Mouse (Mus musculus) CH12.LX (cell line): ENCODE data around the gene Hist1h3f. TPM values are rescaled to one million over a fixed set of nuclear protein-coding genes. Genes with fewer than 3 reads are reported as not detected.

Experiments used
- DNase-seq: peaks from one replicate; pipeline ENCODE4 v3.0.0-alpha.2; 2013; ENCODE audit errors: extremely low read depth
- H3K27ac ChIP-seq: 2 replicates; pipeline ENCODE4 v1.5.1; 2012; ENCODE audit warnings: low read depth, mild to moderate bottlenecking, control low read depth, moderate library complexity; ENCODE audit not compliant: insufficient read depth
- H3K27me3 ChIP-seq: replicated peaks from 2 replicates; pipeline ENCODE3; 2012; ENCODE audit warnings: inconsistent platforms
- H3K36me3 ChIP-seq, 2 experiments: replicated peaks in 1 of 2; 2 replicates each; pipeline versions ENCODE3 to v1.6.1; 2012; ENCODE audit warnings: inconsistent platforms in 1 of 2, low read length in 1 of 2, mild to moderate bottlenecking in 1 of 2, mixed read lengths in 1 of 2, moderate library complexity in 1 of 2; ENCODE audit not compliant: control insufficient read depth in 1 of 2, insufficient read depth in 1 of 2
- H3K4me1 ChIP-seq, 2 experiments: 2 replicates each; pipeline ENCODE4 v1.6.1; 2012; ENCODE audit warnings: inconsistent platforms in 1 of 2, moderate library complexity in 1 of 2; ENCODE audit not compliant: insufficient read depth in 2 of 2, control insufficient read depth in 1 of 2
- H3K4me2 ChIP-seq: 2 replicates; pipeline ENCODE4 v1.6.1; 2012; ENCODE audit warnings: low read depth, mild to moderate bottlenecking, control low read depth; ENCODE audit not compliant: poor library complexity, insufficient read depth, severe bottlenecking
- H3K4me3 ChIP-seq, 3 experiments: fragments of 150-350 bp in 1 of 3; sonication (generic) in 1 of 3; replicated peaks in 1 of 3; 2 replicates each; pipeline versions ENCODE3 to v1.5.1; 2011 to 2012; ENCODE audit warnings: low read depth in 2 of 3, low read length in 2 of 3, mild to moderate bottlenecking in 2 of 3, moderate library complexity in 2 of 3, control low read depth in 1 of 3, improper control_type of control experiment in 1 of 3, inconsistent platforms in 1 of 3, mixed read lengths in 1 of 3; ENCODE audit not compliant: poor library complexity in 1 of 3
- H3K79me2 ChIP-seq: replicated peaks from 2 replicates; pipeline ENCODE4 v1.6.1; 2012; ENCODE audit warnings: mild to moderate bottlenecking, moderate library complexity; ENCODE audit not compliant: control insufficient read depth, poor library complexity, insufficient read depth, severe bottlenecking; ENCODE audit errors: extremely low read depth
- H3K9ac ChIP-seq: 2 replicates; pipeline ENCODE4 v1.6.1; 2012; ENCODE audit warnings: low read depth, mild to moderate bottlenecking, control low read depth, moderate library complexity; ENCODE audit not compliant: insufficient read depth
- H3K9me3 ChIP-seq: replicated peaks from 2 replicates; pipeline ENCODE3; 2012; ENCODE audit warnings: low read length, inconsistent platforms, mixed read lengths
- CHD1 ChIP-seq: IDR thresholded peaks from 2 replicates; pipeline ENCODE4 v1.6.1; 2012; ENCODE audit warnings: low read depth, low read length, improper control_type of control experiment, inconsistent platforms
- CTCF ChIP-seq, 2 experiments: IDR thresholded peaks in 1 of 2; conservative IDR thresholded peaks in 1 of 2; 2 replicates each; pipeline ENCODE4 v1.5.1; 2011 to 2012; ENCODE audit warnings: low read depth in 2 of 2, low read length in 2 of 2, improper control_type of control experiment in 1 of 2, inconsistent platforms in 1 of 2, mild to moderate bottlenecking in 1 of 2, moderate library complexity in 1 of 2
- E2F4 ChIP-seq: IDR thresholded peaks from 2 replicates; pipeline ENCODE4 v1.6.1; 2011; ENCODE audit warnings: low read depth, low read length, improper control_type of control experiment; ENCODE audit not compliant: insufficient replicate concordance
- ELF1 ChIP-seq: IDR thresholded peaks from 2 replicates; pipeline ENCODE4 v1.6.1; 2014; ENCODE audit warnings: low read depth, mild to moderate bottlenecking, inconsistent platforms, low read length, improper control_type of control experiment
- EP300 ChIP-seq: IDR thresholded peaks from 2 replicates; pipeline ENCODE4 v1.6.1; 2011; ENCODE audit warnings: low read length, improper control_type of control experiment
- ETS1 ChIP-seq: conservative IDR thresholded peaks from 2 replicates; pipeline ENCODE4 v1.6.1; 2012; ENCODE audit warnings: low read depth, mild to moderate bottlenecking, inconsistent platforms, low read length, improper control_type of control experiment, moderate library complexity
- GABPA ChIP-seq: IDR thresholded peaks from 2 replicates; pipeline ENCODE4 v1.6.1; 2012; ENCODE audit warnings: low read depth, low read length, improper control_type of control experiment, inconsistent platforms; ENCODE audit not compliant: insufficient replicate concordance
- HCFC1 ChIP-seq: IDR thresholded peaks from 2 replicates; pipeline ENCODE4 v1.6.1; 2012; ENCODE audit warnings: low read depth, mild to moderate bottlenecking, inconsistent platforms, low read length, improper control_type of control experiment
- IRF4 ChIP-seq: IDR thresholded peaks from 2 replicates; pipeline ENCODE4 v1.6.1; 2014; ENCODE audit warnings: low read depth, mild to moderate bottlenecking, inconsistent platforms, low read length, improper control_type of control experiment
- JUN ChIP-seq: IDR thresholded peaks from 2 replicates; pipeline ENCODE4 v1.6.1; 2011; ENCODE audit warnings: low read depth, mild to moderate bottlenecking, low read length, improper control_type of control experiment, moderate library complexity; ENCODE audit not compliant: insufficient read depth
- JUND ChIP-seq: conservative IDR thresholded peaks from 2 replicates; pipeline ENCODE4 v1.6.1; 2011; ENCODE audit warnings: low read depth, low read length, improper control_type of control experiment
- KAT2A ChIP-seq: IDR thresholded peaks from 2 replicates; pipeline ENCODE4 v1.6.1; 2012; ENCODE audit warnings: low read length, improper control_type of control experiment, inconsistent platforms; ENCODE audit not compliant: insufficient replicate concordance
- MAFK ChIP-seq: IDR thresholded peaks from 2 replicates; pipeline ENCODE4 v1.6.1; 2011; ENCODE audit warnings: low read length, improper control_type of control experiment; ENCODE audit not compliant: insufficient replicate concordance
- MAX ChIP-seq: IDR thresholded peaks from 2 replicates; pipeline ENCODE4 v1.6.1; 2011; ENCODE audit warnings: low read length, improper control_type of control experiment
- MAZ ChIP-seq: IDR thresholded peaks from 2 replicates; pipeline ENCODE4 v1.6.1; 2012; ENCODE audit warnings: low read depth, mild to moderate bottlenecking, inconsistent platforms, low read length, improper control_type of control experiment, moderate library complexity
- MXI1 ChIP-seq: IDR thresholded peaks from 2 replicates; pipeline ENCODE4 v1.6.1; 2011; ENCODE audit warnings: mild to moderate bottlenecking, low read depth, low read length, improper control_type of control experiment
- MYC ChIP-seq: IDR thresholded peaks from 2 replicates; pipeline ENCODE4 v1.6.1; 2011; ENCODE audit warnings: low read depth, mild to moderate bottlenecking, improper control_type of control experiment, low read length
- NELFE ChIP-seq: IDR thresholded peaks from 2 replicates; pipeline ENCODE4 v1.6.1; 2011; ENCODE audit warnings: low read depth, low read length, improper control_type of control experiment
- NRF1 ChIP-seq: IDR thresholded peaks from 2 replicates; pipeline ENCODE4 v1.6.1; 2014; ENCODE audit warnings: low read depth, mild to moderate bottlenecking, inconsistent platforms, low read length, improper control_type of control experiment, moderate library complexity
- PAX5 ChIP-seq: IDR thresholded peaks from 2 replicates; pipeline ENCODE4 v1.6.1; 2012; ENCODE audit warnings: low read length, inconsistent platforms, mixed read lengths
- POLR2A ChIP-seq: IDR thresholded peaks from 2 replicates; pipeline ENCODE4 v1.6.1; 2011; ENCODE audit warnings: low read depth, mild to moderate bottlenecking, improper control_type of control experiment, low read length
- RCOR1 ChIP-seq: conservative IDR thresholded peaks from 2 replicates; pipeline ENCODE4 v1.6.1; 2012; ENCODE audit warnings: low read depth, mild to moderate bottlenecking, inconsistent platforms, low read length, improper control_type of control experiment
- SIN3A ChIP-seq: IDR thresholded peaks from 2 replicates; pipeline ENCODE4 v1.6.1; 2012; ENCODE audit warnings: low read length, improper control_type of control experiment, inconsistent platforms
- SMC3 ChIP-seq: IDR thresholded peaks from 2 replicates; pipeline ENCODE4 v1.6.1; 2011; ENCODE audit warnings: low read depth, low read length, improper control_type of control experiment
- TBP ChIP-seq: conservative IDR thresholded peaks from 2 replicates; pipeline ENCODE4 v1.6.1; 2011; ENCODE audit warnings: low read depth, low read length, improper control_type of control experiment
- TCF12 ChIP-seq: IDR thresholded peaks from 2 replicates; pipeline ENCODE4 v1.6.1; 2014; ENCODE audit warnings: low read depth, mild to moderate bottlenecking, inconsistent platforms, low read length, improper control_type of control experiment
- USF2 ChIP-seq: conservative IDR thresholded peaks from 2 replicates; pipeline ENCODE4 v1.6.1; 2011; ENCODE audit warnings: low read depth, low read length, improper control_type of control experiment
- ZC3H11A ChIP-seq: IDR thresholded peaks from 2 replicates; pipeline ENCODE4 v1.6.1; 2012; ENCODE audit warnings: low read depth, mild to moderate bottlenecking, inconsistent platforms, low read length, improper control_type of control experiment
- ZKSCAN1 ChIP-seq: IDR thresholded peaks from 2 replicates; pipeline ENCODE4 v1.6.1; 2012; ENCODE audit warnings: low read depth, inconsistent platforms, low read length, improper control_type of control experiment, borderline replicate concordance
- ZMIZ1 ChIP-seq: IDR thresholded peaks from 2 replicates; pipeline ENCODE4 v1.6.1; 2012; ENCODE audit warnings: low read depth, mild to moderate bottlenecking, inconsistent platforms, low read length, improper control_type of control experiment
- ZNF384 ChIP-seq: IDR thresholded peaks from 2 replicates; pipeline ENCODE4 v1.6.1; 2012; ENCODE audit warnings: low read depth, low read length, improper control_type of control experiment, inconsistent platforms
- dilution Hi-C: fragments of 300-500 bp; cut with MboI; formaldehyde crosslinking; loops from 2 replicates; pipeline ENCODE4 v1.14.3; 2020; ENCODE audit warnings: low sequenced_read_pairs; ENCODE audit not compliant: extremely low pct_unique_long_range_greater_than_20kb, extremely low pct_ligation_motif_present
- in situ Hi-C: fragments of 300-500 bp; cut with MboI; formaldehyde crosslinking; loops from 3 replicates; pipeline ENCODE4 v1.14.3; 2019; ENCODE audit warnings: low sequenced_read_pairs, low pct_ligation_motif_present, low pct_unique_long_range_greater_than_20kb, mixed read lengths
- polyA plus RNA-seq: library from polyadenylated mRNA; unstranded; fragments of >175 nt; gene quantifications from 2 replicates; pipeline ENCODE4 v1.2.1, GENCODE M21; 2012; ENCODE audit warnings: low read depth; ENCODE audit not compliant: insufficient read length
- total RNA-seq, 2 experiments: library from RNA; depleted of rRNA; stranded (reverse); fragments of 300-350 nt in 1 of 2; fragments of >200 nt in 1 of 2; gene quantifications; 2 replicates each; pipeline ENCODE4 v1.2.3; 2012 to 2014

Gene Hist1h3f
- total and polyA plus RNA-seq, 3 experiments, result 0.30 to 553 (median 8.0) TPM

- no peak; the same call in 1 of the 2 replicates for TF ChIP-seq JUND
- peak; percentile 95 for TF ChIP-seq POLR2A
- no peak; the same call in 1 of the 2 replicates for TF ChIP-seq ZKSCAN1
- 0 out of 2 replicates have a peak, but pooled peaks have one; percentile 37 for TF ChIP-seq NRF1
- peak; percentile 98 for TF ChIP-seq CHD1
- TF ChIP-seq ZMIZ1, result peak; percentile 100
- TF ChIP-seq ETS1, result peak; percentile 24; the same call in 1 of the 2 replicates
- TF ChIP-seq JUN, result no peak
- peak; percentile 60; the same call in 1 of the 2 replicates for TF ChIP-seq IRF4
- TF ChIP-seq E2F4, result peak; percentile 74; the same call in 1 of the 2 replicates
- no peak for TF ChIP-seq MAX
- TF ChIP-seq USF2, result peak; percentile 70
- no peak for TF ChIP-seq SMC3
- no peak for TF ChIP-seq GABPA
- TF ChIP-seq ELF1, result 0 out of 2 replicates have a peak, but pooled peaks have one; percentile 36
Measured at GRCm38 (mm10) chr13:23554925-23555838, 11.3 kb downstream of the Hist1h3f start (continued).

- in situ Hi-C loops, result loop anchor here (25.0 kb wide), 1 partner anchor 1819 kb away; the partner anchor contains the start of gene Hist1h4j
- Histone ChIP-seq H3K4me1 (peaks cover 4 to 23% of the 10 kb centered on the region in 2 experiments; a peak in 3 of 4 replicates), H3K27me3 (no peaks in the 10 kb centered on the region), H3K36me3 (no peaks in the 10 kb centered on the region), H3K79me2 (no peaks in the 10 kb centered on the region), H3K27ac (peak overlapping the region; percentile 83), H3K4me3 (peak overlapping the region; percentile 22 to 54 (median 50)), H3K9me3 (no peaks in the 10 kb centered on the region), H3K4me2 (peak overlapping the region; percentile 65), H3K9ac (peak overlapping the region; percentile 73)
- DNase-seq, result peak; percentile 93
- dilution Hi-C loops, result no loop called here
- peak; percentile 96 for TF ChIP-seq TBP
- TF ChIP-seq SMC3, result 0 out of 2 replicates have a peak, but pooled peaks have one; percentile 15
- peak; percentile 77; the same call in 1 of the 2 replicates for TF ChIP-seq RCOR1
- peak; percentile 91 for TF ChIP-seq NELFE
- TF ChIP-seq POLR2A, result peak; percentile 97
- TF ChIP-seq KAT2A, result no peak
- peak; percentile 5; the same call in 1 of the 2 replicates for TF ChIP-seq MXI1
- TF ChIP-seq CTCF (conservative IDR thresholded peaks at IDR 0.05 in 1 of 2, IDR thresholded peaks at IDR 0.05 in 1 of 2; ENCODE audit: low read depth in 2 of 2, low read length in 2 of 2), result no peak
- TF ChIP-seq HCFC1, result peak; percentile 53
- no peak for TF ChIP-seq ZKSCAN1
- TF ChIP-seq MAZ, result peak; percentile 80; the same call in 1 of the 2 replicates
- 0 out of 2 replicates have a peak, but pooled peaks have one; percentile 49 for TF ChIP-seq MAFK
- TF ChIP-seq E2F4, result 0 out of 2 replicates have a peak, but pooled peaks have one; percentile 31
- peak; percentile 82 for TF ChIP-seq ZNF384
- TF ChIP-seq EP300, result no peak
- TF ChIP-seq CHD1, result peak; percentile 97; the same call in 1 of the 2 replicates
- peak; percentile 74 for TF ChIP-seq MYC
- no peak for TF ChIP-seq ZC3H11A
- TF ChIP-seq MAX, result peak; percentile 80
- TF ChIP-seq PAX5, result no peak
- no peak for TF ChIP-seq NRF1
- TF ChIP-seq GABPA, result no peak
- no peak; the same call in 1 of the 2 replicates for TF ChIP-seq TCF12
- 0 out of 2 replicates have a peak, but pooled peaks have one; percentile 1 for TF ChIP-seq IRF4
- no peak for TF ChIP-seq USF2
- TF ChIP-seq SIN3A, result no peak; the same call in 1 of the 2 replicates
- no peak for TF ChIP-seq JUND
Measured at GRCm38 (mm10) chr13:23555839-23556416, 12.1 kb downstream of the Hist1h3f start.
